Mouse (Mus musculus) ES-E14 (cell line): ENCODE measurements around the gene A930017K11Rik. TPM values are rescaled to one million over a fixed set of nuclear protein-coding genes. Genes with fewer than 3 reads are reported as not detected.

Experiments
- DNase-seq: peaks from one replicate; pipeline ENCODE4 v3.0.0-alpha.2; 2013; ENCODE audit warnings: low read depth, low spot score
- H3K27ac ChIP-seq: 2 replicates; pipeline ENCODE4 v1.5.1; 2012; ENCODE audit warnings: low read depth, mild to moderate bottlenecking, low read length, moderate library complexity, mixed read lengths; ENCODE audit not compliant: poor library complexity, insufficient read depth, severe bottlenecking
- H3K36me3 ChIP-seq: 2 replicates; pipeline ENCODE4 v1.6.1; 2012; ENCODE audit warnings: mild to moderate bottlenecking, low read length, moderate library complexity, mixed read lengths; ENCODE audit not compliant: control insufficient read depth, poor library complexity, insufficient read depth, severe bottlenecking
- H3K4me1 ChIP-seq, 2 experiments: fragments of 150-350 bp in 1 of 2; sonication (generic) in 1 of 2; 2 replicates each; pipeline ENCODE4 v1.6.1; 2012; ENCODE audit warnings: low read length in 2 of 2, mild to moderate bottlenecking in 1 of 2, mixed read lengths in 1 of 2; ENCODE audit not compliant: control insufficient read depth in 2 of 2, insufficient read depth in 2 of 2, poor library complexity in 1 of 2
- H3K4me3 ChIP-seq, 2 experiments: fragments of 150-350 bp in 1 of 2; sonication (generic) in 1 of 2; 2 replicates each; pipeline ENCODE4 v1.5.1; 2012; ENCODE audit warnings: low read length in 2 of 2, low read depth in 1 of 2, mild to moderate bottlenecking in 1 of 2, mixed read lengths in 1 of 2; ENCODE audit not compliant: insufficient read depth in 1 of 2, poor library complexity in 1 of 2, severe bottlenecking in 1 of 2
- H3K9ac ChIP-seq: 2 replicates; pipeline ENCODE4 v1.6.1; 2012; ENCODE audit warnings: low read depth, mild to moderate bottlenecking, low read length, mixed read lengths; ENCODE audit not compliant: poor library complexity, insufficient read depth, severe bottlenecking
- H3K9me3 ChIP-seq: fragments of 150-350 bp; sonication (generic); 2 replicates; pipeline ENCODE4 v1.6.1; 2012; ENCODE audit warnings: low read depth, mild to moderate bottlenecking, low read length; ENCODE audit not compliant: control insufficient read depth, insufficient read depth
- CHD2 ChIP-seq: IDR thresholded peaks from 2 replicates; pipeline ENCODE4 v1.6.1; 2014; ENCODE audit warnings: mild to moderate bottlenecking, low read depth, low read length, inconsistent platforms
- HCFC1 ChIP-seq: IDR thresholded peaks from 2 replicates; pipeline ENCODE4 v1.6.1; 2012; ENCODE audit warnings: low read length, inconsistent platforms, borderline replicate concordance; ENCODE audit not compliant: insufficient read depth
- MAFK ChIP-seq: IDR thresholded peaks from 2 replicates; pipeline ENCODE4 v1.6.1; 2014; ENCODE audit warnings: mild to moderate bottlenecking, low read depth, low read length, inconsistent platforms; ENCODE audit not compliant: insufficient read depth
- ZC3H11A ChIP-seq: IDR thresholded peaks from 2 replicates; pipeline ENCODE4 v1.6.1; 2012; ENCODE audit warnings: low read depth, mild to moderate bottlenecking, inconsistent platforms, low read length, borderline replicate concordance
- ZNF384 ChIP-seq: IDR thresholded peaks from 2 replicates; pipeline ENCODE4 v1.6.1; 2012; ENCODE audit warnings: low read depth, low read length, inconsistent platforms
- in situ Hi-C, 2 experiments: fragments of 600-800 bp; cut with MboI; formaldehyde crosslinking; loops; one replicate each; pipeline ENCODE4 v1.15.1; 2025; ENCODE audit warnings: low sequenced_read_pairs in 2 of 2, inconsistent platforms in 1 of 2; ENCODE audit not compliant: unreplicated experiment in 2 of 2
- total RNA-seq: library from RNA; depleted of rRNA; stranded (reverse); fragments of 300-350 nt; gene quantifications from 2 replicates; pipeline ENCODE4 v1.2.3, GENCODE M21; 2012

Gene A930017K11Rik
- total RNA-seq, 1 experiment = not detected

- Histone ChIP-seq H3K9me3 (no peaks in the 10 kb centered on the region), H3K36me3 (peaks cover 1% of the 10 kb centered on the region; the same call in 1 of the 2 replicates), H3K4me3 (no peak overlapping the region), H3K4me1 (peaks cover 2 to 3% of the 10 kb centered on the region in 2 experiments; a peak in 2 of 4 replicates), H3K27ac (no peak overlapping the region), H3K9ac (no peak overlapping the region)
- TF ChIP-seq MAFK (no peak), HCFC1 (no peak), ZNF384 (no peak), ZC3H11A (no peak), CHD2 (no peak)
- DNase-seq = no peak
- in situ Hi-C loops = no loop called here
Measured at GRCm38 (mm10) chr17:25913877-25914275, 38.5 kb downstream of the A930017K11Rik start.

DNA sequence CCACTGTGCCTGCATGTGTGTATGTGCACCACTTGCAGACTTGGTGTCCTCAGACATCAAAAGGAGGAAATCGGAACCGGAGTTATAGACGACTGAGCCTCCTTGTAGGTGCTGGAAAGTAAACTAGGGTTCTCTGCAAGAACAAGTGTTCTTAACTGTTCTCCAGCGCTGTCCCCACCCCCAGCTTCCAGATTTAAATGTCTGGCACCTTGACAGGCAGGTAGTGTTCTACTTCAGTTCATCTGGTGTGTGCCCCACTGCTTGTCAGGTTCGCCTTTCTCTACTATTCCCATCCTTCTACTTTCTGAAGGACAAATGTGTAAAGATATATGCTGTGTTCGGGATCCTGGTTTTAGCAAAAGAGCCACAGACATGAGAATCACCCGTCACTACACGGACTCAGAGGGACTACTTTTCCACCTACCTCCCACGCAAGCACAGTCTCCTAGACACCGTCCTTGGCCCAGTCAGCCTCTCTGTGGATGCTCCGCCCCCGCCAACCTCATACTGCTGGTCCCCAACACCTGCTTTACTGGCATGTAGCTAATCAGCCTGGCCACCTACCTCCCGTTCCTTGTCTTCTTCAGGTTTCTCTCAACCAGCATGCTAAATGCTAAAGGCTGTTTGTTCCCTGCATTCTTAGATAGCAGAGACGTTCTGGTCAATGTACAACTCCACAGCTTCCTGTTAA lies 39.0 kb downstream of the A930017K11Rik start:
- in situ Hi-C loops = no loop called here
- H3K4me1 ChIP-seq = peaks cover 2 to 3% of the 10 kb centered on the region in 2 experiments; a peak in 1 of 4 replicates

DNA sequence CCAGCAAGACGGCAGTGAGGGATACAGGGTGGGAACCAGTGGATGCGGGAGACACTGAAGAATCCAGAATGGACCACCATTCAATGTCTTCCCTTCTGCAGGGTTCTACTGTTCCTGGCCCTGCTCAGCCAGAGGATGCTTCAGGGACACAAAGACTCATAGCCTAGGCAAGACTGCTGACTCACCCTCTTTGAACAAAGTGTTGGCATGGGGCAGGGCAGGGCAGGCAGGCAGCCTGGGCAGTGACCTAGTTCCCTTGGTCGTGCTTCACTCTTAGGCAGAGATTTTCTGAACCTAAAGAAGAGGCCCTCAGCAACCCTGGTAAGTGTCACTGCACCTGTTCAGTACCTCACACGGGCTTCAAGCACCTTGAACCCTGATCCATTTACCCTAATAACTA lies 40.5 kb downstream of the A930017K11Rik start:
- in situ Hi-C loops = no loop called here
- no peaks in the 10 kb centered on the region for H3K9me3 ChIP-seq
- no peak overlapping the region for H3K27ac ChIP-seq
- TF ChIP-seq MAFK (no peak), ZC3H11A (no peak), HCFC1 (no peak), ZNF384 (no peak), CHD2 (no peak)
- H3K4me3 ChIP-seq = no peak overlapping the region
- H3K36me3 ChIP-seq = peaks cover 1% of the 10 kb centered on the region; the same call in 1 of the 2 replicates
- peaks cover 0 to 2% of the 10 kb centered on the region in 2 experiments; a peak in 1 of 4 replicates for H3K4me1 ChIP-seq
- no peak for DNase-seq
- H3K9ac ChIP-seq = no peak overlapping the region

More for the DNA sequence above, 39.0 kb downstream of the A930017K11Rik start:
- Histone ChIP-seq H3K27ac (no peak overlapping the region), H3K4me3 (no peak overlapping the region), H3K9ac (no peak overlapping the region), H3K9me3 (no peaks in the 10 kb centered on the region), H3K36me3 (peaks cover 1% of the 10 kb centered on the region; the same call in 1 of the 2 replicates)
- no peak for TF ChIP-seq CHD2
- no peak for DNase-seq

GRCm38 (mm10) chr17:25907640-25908039 lies 44.7 kb downstream of the A930017K11Rik start:
- H3K27ac ChIP-seq = no peak overlapping the region
- H3K4me1 ChIP-seq = peaks cover 0 to 2% of the 10 kb centered on the region in 2 experiments; a peak in 1 of 4 replicates
- TF ChIP-seq HCFC1 (no peak), ZNF384 (no peak), CHD2 (no peak)
- no peaks in the 10 kb centered on the region; the same call in 1 of the 2 replicates for H3K36me3 ChIP-seq
- H3K9me3 ChIP-seq = no peaks in the 10 kb centered on the region
- in situ Hi-C loops = no loop called here
- H3K9ac ChIP-seq = no peak overlapping the region
- no peak for DNase-seq
- H3K4me3 ChIP-seq = no peak overlapping the region

DNA sequence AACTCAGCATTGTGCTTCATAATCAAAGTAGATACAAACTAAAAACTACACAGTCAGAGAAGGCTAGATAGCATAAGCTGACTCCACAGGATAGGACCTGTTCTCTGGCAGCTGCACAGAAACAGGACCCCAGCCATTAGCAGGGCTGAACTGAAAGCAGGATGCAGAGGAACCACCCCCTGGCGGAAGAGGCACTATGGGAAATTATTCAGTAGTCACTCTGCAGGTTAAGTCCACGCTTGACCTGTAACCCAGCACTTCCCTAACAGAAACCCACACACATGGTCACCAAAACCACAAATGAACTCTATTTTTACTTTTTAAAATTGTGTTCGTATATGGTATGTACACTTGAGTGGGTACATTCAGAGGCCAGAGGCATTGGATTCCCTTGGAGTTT lies 49.3 kb downstream of the A930017K11Rik start:
- in situ Hi-C loops = no loop called here

More for the DNA sequence above, 49.3 kb downstream of the A930017K11Rik start:
- H3K36me3 ChIP-seq = peaks cover 2% of the 10 kb centered on the region; the same call in 1 of the 2 replicates
- 0 out of 2 replicates have a peak, but pooled peaks have one; percentile 1 for TF ChIP-seq MAFK
- no peak for TF ChIP-seq CHD2
- H3K4me1 ChIP-seq = no peaks in the 10 kb centered on the region; a peak in 1 of 4 replicates
- no peak overlapping the region for H3K27ac ChIP-seq
- DNase-seq = no peak
- no peak overlapping the region for H3K4me3 ChIP-seq
- H3K9ac ChIP-seq = no peak overlapping the region
- H3K9me3 ChIP-seq = no peaks in the 10 kb centered on the region
